Mouse (Mus musculus): Measurements from ENCODE around the gene Coro2b.

The Coro2b gene

DNA sequence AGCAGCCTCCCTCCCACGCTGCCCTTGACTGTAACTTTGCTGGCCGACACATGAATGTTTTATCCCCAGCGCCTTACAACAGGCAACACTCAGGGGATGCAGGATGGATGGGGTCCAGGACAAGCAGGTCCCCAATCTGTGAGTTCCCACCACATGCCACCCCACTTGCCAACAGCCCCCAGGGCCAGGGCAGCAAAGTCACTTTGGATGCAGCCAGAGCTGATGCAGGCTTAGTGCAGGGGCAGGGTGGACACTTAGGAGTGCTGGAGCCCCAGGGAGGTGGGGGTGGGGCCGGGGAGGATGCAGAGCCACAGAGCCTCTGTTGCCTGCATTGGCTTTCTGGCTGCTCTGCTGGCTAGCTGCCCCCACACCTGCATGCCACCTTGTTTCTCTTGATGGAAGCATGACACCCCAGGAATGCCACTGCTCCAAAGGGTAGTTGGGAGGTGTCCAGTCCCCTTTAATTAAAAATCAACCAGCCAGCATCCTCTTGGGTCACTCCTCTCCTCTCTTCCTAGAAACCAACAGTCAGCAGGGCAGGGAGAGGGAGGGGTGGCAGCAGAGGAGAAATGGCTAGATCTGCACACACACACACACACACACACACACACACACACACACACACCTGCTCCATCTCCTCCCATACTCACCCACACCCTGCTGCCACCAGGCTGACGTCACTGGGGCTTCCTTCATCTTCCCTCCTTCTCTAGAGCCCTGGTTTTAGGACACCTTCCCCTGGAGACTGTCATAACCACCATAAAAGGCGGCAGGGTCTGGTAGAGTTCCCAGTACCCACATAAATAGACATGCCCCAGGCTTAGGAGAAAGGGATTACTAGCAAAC is 19.5 kb downstream of the Coro2b start:
- no peak for DNase-seq (ENCODE audit: low read depth in 2 of 2, low spot score in 2 of 2)

DNA sequence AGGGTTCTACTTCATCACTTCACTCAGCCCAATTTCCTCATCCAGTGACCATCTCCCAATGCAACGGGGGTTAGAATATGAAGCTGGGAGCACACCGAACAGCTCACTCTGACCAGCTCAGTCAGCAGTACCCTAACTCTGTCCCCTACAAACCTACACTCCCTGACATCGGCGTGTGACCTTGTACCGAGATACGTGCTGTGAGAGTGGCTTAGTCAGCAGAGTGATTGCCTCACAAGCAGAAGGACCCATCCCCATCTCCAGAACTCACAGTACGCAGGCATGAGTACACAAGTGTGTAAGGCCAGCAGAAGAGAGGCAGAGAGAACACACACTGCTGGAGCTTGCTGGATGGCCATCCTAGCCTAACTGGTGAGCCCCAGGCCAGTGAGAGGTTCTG is 21.7 kb downstream of the Coro2b start:
- no peak for DNase-seq (ENCODE audit: low read depth in 2 of 2, low spot score in 2 of 2)

DNA sequence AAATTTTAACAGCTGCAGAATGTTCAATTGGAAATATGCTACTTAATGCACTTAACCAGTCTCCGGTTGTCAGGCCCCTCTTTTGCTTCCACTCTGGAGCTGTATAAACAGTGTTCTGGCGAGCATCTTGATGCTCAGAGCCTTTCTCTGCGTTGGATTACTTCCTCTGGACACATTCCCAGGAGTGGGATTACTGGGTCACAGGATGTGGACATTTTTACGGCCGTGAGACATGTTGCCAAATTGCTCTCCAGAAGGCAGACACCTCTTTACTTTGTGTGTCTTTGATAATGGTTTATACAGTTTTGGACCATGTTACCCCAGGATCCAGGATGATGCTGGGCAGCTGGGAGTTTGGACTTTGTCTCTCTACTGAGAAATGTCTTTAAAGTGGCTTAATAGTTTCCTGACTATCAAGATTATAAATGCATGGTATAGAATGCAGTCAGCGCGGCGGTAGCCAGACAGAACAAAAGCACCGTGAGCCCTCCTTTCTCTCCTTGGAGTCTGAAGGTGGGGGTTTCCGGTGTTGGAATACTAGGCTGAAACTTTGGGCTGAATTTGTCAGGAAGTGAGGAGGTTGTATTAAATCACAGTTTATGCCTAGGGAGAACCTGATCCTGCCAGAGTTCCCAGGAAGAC is 23.2 kb downstream of the Coro2b start:
- DNase-seq (ENCODE audit: low read depth in 2 of 2, low spot score in 2 of 2): no peak

DNA sequence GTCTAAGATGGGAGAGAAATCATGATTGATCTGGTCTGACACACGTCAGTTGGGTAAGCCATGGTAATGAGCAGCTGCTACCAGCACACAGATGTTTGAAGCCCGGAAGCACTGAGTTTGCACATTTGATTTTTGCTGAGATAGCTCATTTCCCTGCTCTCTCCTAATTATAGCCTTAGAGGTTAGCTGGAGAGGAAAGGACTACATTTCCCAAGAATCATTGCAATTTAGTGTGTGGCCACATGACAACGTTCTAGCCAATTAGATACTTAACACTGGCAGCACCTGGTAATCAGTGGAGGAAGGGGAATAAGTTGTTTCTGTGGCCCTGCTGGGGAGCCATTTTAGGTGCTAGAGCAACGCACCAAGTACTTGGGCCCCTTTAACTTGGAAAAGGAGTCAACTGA is 26.3 kb downstream of the Coro2b start:
- DNase-seq (ENCODE audit: low read depth in 2 of 2, low spot score in 2 of 2): no peak

DNA sequence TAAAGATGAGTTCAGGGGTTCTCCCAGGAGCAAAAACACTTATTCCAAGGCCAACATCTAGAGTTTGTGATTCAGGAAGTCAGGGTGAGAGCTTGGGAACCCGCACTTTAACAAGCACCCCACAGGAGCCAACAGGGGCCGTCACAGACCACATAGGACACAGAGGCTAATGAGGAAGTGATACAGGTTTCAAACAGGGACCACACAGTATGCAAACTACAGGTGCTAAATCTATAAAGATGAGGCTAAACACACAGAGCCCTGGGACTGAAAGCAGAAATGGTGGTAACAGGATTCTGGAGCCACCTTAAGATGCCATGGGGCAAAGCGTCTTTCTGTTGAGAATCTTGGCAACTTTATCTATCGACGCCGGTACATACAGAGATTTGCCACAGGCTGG is 27.2 kb downstream of the Coro2b start:
- no peak for DNase-seq (ENCODE audit: low read depth in 2 of 2, low spot score in 2 of 2)

DNA sequence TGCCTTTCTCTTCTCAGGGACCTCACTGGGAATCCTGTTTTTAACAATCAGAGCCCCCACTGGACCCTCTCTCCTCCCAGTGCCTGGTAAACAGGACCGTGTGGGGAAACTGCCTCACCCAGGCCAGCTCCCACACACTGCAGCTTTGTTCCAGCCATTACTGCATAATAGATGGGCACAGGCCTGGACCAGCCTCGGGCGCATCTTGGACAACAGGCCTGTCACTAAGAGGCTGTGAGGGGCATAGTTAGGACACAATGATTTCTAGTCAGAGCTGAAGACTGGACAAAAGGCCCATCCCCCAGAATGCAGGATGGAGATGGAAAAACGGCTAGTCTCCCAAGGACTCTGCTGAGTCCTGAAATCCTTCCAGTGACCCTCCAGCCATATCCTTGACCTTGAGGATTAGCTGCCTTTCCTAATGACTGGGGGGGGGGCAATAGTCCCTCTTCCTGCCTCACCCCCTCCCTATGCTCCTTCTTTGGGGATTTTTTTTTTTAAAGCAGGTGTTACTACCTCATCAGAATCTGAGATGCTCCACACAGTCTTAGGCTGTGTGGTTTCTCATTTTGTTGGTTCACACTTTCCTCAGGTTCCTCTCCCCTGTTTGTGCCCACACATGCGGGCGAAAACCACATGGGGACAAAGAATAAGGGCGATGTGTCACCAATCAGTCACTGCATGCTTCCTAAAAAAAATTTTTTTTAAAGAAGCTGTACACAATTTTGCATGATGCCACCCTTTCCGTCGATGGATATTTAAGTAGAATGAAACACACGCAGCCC is 27.9 kb downstream of the Coro2b start:
- no peak for DNase-seq (ENCODE audit: low read depth in 2 of 2, low spot score in 2 of 2)

DNA sequence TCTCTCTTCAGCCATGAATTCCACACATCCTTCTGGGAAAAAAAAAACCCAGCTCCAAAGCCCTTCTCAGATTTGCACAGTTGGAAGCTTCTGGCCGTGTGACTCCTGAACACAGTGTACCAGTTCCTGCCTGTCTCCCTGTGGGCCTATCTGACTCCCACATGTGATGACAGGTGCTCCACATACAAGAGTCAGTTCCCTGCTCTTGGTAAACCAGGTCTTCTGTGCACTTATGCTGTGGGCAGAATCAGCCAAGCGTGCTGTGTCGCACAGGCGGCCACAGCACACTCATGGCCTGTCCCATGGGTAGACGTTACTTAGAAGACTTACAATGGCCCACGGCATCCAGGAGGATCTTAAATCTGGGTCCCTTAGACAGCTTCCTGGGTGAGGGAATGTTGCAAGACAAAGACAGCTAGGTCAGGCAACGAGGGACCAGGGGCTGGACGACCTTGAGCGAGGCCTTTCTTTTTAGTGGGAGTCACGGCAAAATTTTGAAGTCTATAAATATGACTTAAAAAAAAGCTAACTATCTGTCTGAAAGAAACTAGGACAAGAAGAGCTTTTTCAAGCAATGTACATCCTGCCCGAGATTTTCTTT is 30.3 kb downstream of the Coro2b start:
- DNase-seq (ENCODE audit: low read depth in 2 of 2, low spot score in 2 of 2): no peak

GRCm38 (mm10) chr9:62504129-62504528 is 32.7 kb downstream of the Coro2b start:
- no peak for DNase-seq (ENCODE audit: low read depth in 2 of 2, low spot score in 2 of 2)

GRCm38 (mm10) chr9:62502361-62502760 is 34.5 kb downstream of the Coro2b start:
- DNase-seq (ENCODE audit: low read depth in 2 of 2, low spot score in 2 of 2): no peak

DNA sequence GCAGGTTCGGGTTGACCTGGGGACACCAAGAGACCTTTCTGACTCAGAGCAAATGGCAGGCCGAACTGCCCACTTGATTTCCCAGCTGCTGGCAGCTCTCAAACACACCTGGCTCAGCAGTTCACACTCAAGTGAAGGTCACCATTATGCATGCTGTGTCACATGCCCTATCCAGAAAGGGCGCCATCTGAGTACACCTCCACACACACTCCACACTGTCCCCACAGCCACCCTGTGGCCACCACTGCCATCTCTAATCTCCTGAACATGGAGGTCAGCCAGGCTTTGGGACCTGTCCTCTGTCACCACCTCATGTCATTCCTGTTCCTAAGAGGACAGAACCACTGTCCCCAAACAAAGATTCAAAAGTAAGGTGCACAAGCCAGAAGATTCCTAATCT is 35.3 kb downstream of the Coro2b start:
- DNase-seq (ENCODE audit: low read depth in 2 of 2, low spot score in 2 of 2): no peak

- no peak for DNase-seq (ENCODE audit: low read depth in 2 of 2, low spot score in 2 of 2)
Observed at GRCm38 (mm10) chr9:62500007-62500406, 36.8 kb downstream of the Coro2b start.

DNA sequence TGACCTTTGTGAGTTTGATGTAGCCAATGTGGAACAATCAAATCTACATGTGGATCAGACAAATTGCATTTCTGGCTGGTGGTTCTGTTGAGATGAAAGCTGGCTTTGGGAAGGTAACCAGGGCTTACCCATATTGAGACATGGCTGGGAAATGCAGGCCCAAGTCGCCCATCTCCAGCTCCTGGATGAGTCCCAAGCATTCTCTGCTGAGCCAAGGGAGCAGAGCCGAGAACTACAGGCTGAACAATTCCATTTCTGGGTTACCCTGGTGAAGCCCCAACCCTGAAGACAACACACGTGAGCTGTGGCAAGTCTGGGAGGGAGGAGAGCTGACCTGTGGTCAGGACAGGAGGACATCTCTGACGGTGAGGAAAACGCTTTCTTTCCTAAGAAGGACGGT is 37.9 kb downstream of the Coro2b start:
- DNase-seq (ENCODE audit: low read depth in 2 of 2, low spot score in 2 of 2): no peak

DNA sequence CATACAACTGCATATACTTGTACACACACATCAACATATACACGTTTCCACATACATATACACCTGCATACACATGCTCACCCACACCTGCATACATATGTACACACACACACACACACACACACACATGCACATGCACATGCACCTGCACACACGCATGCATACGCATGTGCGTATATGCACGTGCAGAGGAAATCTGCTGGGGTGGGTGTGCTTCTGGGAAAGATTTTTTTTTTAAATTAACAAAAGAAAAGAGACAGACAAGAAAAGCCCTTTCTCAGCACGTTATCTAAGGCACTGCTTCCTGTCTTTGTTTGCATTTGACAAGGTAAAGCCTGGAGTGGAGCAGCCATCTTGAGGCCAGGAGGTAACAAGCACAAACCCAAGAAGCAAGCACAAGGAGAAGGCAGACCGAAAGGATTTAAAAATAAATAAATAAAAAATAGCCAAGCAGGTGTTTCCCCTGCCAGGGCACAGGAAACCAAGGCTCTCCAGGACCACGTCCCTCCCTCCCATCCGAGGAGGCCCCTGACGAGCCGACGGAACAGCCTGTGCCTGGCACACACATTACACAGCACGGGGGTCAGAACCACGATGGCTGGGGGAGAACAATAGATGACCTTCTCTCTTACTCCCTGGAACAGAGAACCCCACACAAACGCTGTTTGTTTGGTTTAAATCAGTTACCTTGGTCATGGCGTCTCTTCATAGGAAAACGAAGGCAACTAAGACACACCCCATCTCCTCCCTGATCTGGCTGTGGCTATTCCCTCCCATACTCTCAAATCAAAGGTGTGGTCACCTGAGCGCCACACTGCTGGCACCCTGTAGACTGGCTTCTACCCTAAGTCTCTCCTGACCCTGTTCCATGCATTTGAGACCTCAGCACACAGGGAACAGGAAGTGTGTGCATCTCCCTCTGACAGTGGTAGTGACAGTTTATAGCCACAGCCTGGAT is 39.4 kb downstream of the Coro2b start:
- DNase-seq (ENCODE audit: low read depth in 2 of 2, low spot score in 2 of 2): no peak

- DNase-seq (ENCODE audit: low read depth in 2 of 2, low spot score in 2 of 2): no peak
Observed at GRCm38 (mm10) chr9:62492306-62492990, 44.4 kb downstream of the Coro2b start.

- no peak for DNase-seq (ENCODE audit: low read depth in 2 of 2, low spot score in 2 of 2)
Observed at GRCm38 (mm10) chr9:62491611-62492010, 45.2 kb downstream of the Coro2b start.

- no peak for DNase-seq (ENCODE audit: low read depth in 2 of 2, low spot score in 2 of 2)
Observed at GRCm38 (mm10) chr9:62491104-62491503, 45.7 kb downstream of the Coro2b start.

- DNase-seq (ENCODE audit: low read depth in 2 of 2, low spot score in 2 of 2): no peak
Observed at GRCm38 (mm10) chr9:62484107-62484506, 52.7 kb downstream of the Coro2b start.

DNA sequence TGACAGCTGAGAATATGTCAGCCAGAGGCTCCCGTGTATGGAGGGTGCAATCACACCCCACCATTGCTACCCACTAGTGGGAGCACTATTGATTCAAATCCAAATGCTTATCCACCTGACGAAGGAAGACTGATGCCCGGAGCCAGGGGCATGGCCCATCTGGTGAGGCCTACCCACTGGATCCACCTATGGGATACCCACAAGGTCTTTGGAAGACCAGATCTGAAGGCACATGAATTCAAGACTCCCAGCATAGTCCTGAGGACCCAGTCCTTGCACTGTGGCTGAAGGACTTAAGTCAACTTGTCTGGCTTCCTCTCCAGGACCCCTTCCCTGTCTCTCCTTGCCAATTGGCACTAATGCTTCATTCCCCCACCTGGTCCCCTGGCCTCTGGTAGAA is 54.1 kb downstream of the Coro2b start:
- no peak for DNase-seq (ENCODE audit: low read depth in 2 of 2, low spot score in 2 of 2)

DNA sequence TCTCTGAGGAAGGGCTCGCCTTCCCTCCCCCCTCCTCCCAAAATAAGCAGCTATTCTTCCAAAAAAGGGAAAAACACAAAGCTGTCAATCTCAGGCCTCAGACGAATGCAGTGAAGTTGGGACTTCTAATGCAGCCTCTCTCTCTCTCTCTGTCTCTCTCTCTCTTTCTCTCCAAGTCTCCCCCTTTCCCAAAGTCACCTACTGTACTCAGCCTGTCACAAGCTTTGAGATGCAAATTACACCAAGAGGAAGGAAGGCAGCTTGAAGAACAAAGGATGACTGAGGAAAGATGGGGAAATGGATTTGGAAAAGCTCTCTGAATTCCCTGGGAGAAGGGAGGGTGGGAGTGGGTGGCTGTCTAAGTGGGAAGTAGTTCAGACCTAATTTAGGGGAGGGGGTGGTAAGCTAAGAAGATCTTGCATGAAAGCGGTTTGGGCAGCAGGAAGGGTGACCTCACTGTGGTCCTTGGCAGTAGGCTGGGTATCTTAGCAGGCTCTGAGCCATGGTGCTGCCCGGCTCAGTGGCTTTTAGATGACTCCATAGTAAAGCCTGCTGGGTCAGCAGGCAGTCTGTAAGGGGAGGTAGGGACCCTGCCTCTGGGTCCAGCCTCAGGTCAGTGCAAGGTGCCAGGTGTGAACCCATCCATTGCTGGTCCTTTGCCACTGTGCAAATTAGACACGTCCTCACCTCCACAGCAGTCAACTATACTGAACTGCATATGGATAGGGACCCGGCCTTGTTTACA is 55.8 kb downstream of the Coro2b start:
- no peak for DNase-seq (ENCODE audit: low read depth in 2 of 2, low spot score in 2 of 2)

Data from CD8-positive naive resting alpha-beta T cell, adult 2 months (primary cell).